Mouse (Mus musculus): Measurements from ENCODE around the gene Tm4sf5. TPM values are rescaled to one million over a fixed set of nuclear protein-coding genes. Genes with fewer than 3 reads are reported as not detected.
"Not testable (repeated sequence)": the region's sequence is repeated elsewhere in the genome, so short reads cannot be mapped to it uniquely, and the experiment has no call there.

Gene Tm4sf5
- polyA plus RNA-seq, 1 experiment, result 8.0 TPM

GRCm38 (mm10) chr11:70514288-70514687 lies 9.2 kb downstream of the Tm4sf5 start, which contains the start of gene Vmo1:
Gene Vmo1, minus strand, starts transcription at chr11:70514616.
- H3K4me3 ChIP-seq (ENCODE audit: control insufficient read depth, insufficient read depth, low read length), result no peak within 1 kb of the TSS
- no peak for DNase-seq
- H3K4me1 ChIP-seq (replicated peaks; ENCODE audit: control insufficient read depth, insufficient read depth, low read length), result peaks cover 5% of the 10 kb centered on the region
- peak within 1 kb of the TSS; percentile 45; the same call in 1 of the 2 replicates for H3K27ac ChIP-seq (ENCODE audit: control insufficient read depth, insufficient read depth, low read length)
- H3K36me3 ChIP-seq (ENCODE audit: control insufficient read depth, insufficient read depth, low read length), result no peaks in the 10 kb centered on the region
- 90% methylated on average over 7 of the region's 7 CpGs for WGBS
- TF ChIP-seq CTCF (IDR thresholded peaks at IDR 0.05; ENCODE audit: borderline replicate concordance, control insufficient read depth, extremely low read depth, insufficient read depth, low read length, poor library complexity) (no peak), POLR2A (IDR thresholded peaks at IDR 0.05; ENCODE audit: control insufficient read depth, extremely low read depth, insufficient read depth, low read length, poor library complexity) (no peak)
- no peaks in the 10 kb centered on the region for H3K27me3 ChIP-seq (ENCODE audit: control insufficient read depth, insufficient read depth, low read length)

- TF ChIP-seq CTCF (IDR thresholded peaks at IDR 0.05; ENCODE audit: borderline replicate concordance, control insufficient read depth, extremely low read depth, insufficient read depth, low read length, poor library complexity), result no peak
- TF ChIP-seq POLR2A (IDR thresholded peaks at IDR 0.05; ENCODE audit: control insufficient read depth, extremely low read depth, insufficient read depth, low read length, poor library complexity), result no peak
- no peaks in the 10 kb centered on the region for H3K27me3 ChIP-seq (ENCODE audit: control insufficient read depth, insufficient read depth, low read length)
- H3K4me3 ChIP-seq (ENCODE audit: control insufficient read depth, insufficient read depth, low read length), result no peak overlapping the region
- no peak overlapping the region for H3K27ac ChIP-seq (ENCODE audit: control insufficient read depth, insufficient read depth, low read length)
- H3K4me1 ChIP-seq (replicated peaks; ENCODE audit: control insufficient read depth, insufficient read depth, low read length), result no peaks in the 10 kb centered on the region
- peak; percentile 45 for DNase-seq
- WGBS, result 36% methylated on average over 2 of the region's 2 CpGs
- H3K36me3 ChIP-seq (ENCODE audit: control insufficient read depth, insufficient read depth, low read length), result no peaks in the 10 kb centered on the region
Measured at GRCm38 (mm10) chr11:70516352-70516751, 11.3 kb downstream of the Tm4sf5 start.

GRCm38 (mm10) chr11:70518436-70518835 lies 13.4 kb downstream of the Tm4sf5 start:
- no peaks in the 10 kb centered on the region for H3K36me3 ChIP-seq (ENCODE audit: control insufficient read depth, insufficient read depth, low read length)
- no peak overlapping the region for H3K27ac ChIP-seq (ENCODE audit: control insufficient read depth, insufficient read depth, low read length)
- DNase-seq, result no peak
- H3K4me1 ChIP-seq (replicated peaks; ENCODE audit: control insufficient read depth, insufficient read depth, low read length), result no peaks in the 10 kb centered on the region
- TF ChIP-seq CTCF (IDR thresholded peaks at IDR 0.05; ENCODE audit: borderline replicate concordance, control insufficient read depth, extremely low read depth, insufficient read depth, low read length, poor library complexity), result no peak
- TF ChIP-seq POLR2A (IDR thresholded peaks at IDR 0.05; ENCODE audit: control insufficient read depth, extremely low read depth, insufficient read depth, low read length, poor library complexity), result no peak
- WGBS, result 96% methylated on average over 1 of the region's 1 CpGs
- H3K27me3 ChIP-seq (ENCODE audit: control insufficient read depth, insufficient read depth, low read length), result no peaks in the 10 kb centered on the region
- H3K4me3 ChIP-seq (ENCODE audit: control insufficient read depth, insufficient read depth, low read length), result no peak overlapping the region

- 96% methylated on average over 10 of the region's 10 CpGs for whole genome bisulfite sequencing
- Histone ChIP-seq H3K27me3 (ENCODE audit: control insufficient read depth, insufficient read depth, low read length) (no peaks in the 10 kb centered on the region), H3K36me3 (ENCODE audit: control insufficient read depth, insufficient read depth, low read length) (no peaks in the 10 kb centered on the region), H3K4me3 (ENCODE audit: control insufficient read depth, insufficient read depth, low read length) (no peak within 1 kb of the TSS), H3K27ac (ENCODE audit: control insufficient read depth, insufficient read depth, low read length) (no peak within 1 kb of the TSS), H3K4me1 (replicated peaks; ENCODE audit: control insufficient read depth, insufficient read depth, low read length) (no peaks in the 10 kb centered on the region)
- TF ChIP-seq CTCF (IDR thresholded peaks at IDR 0.05; ENCODE audit: borderline replicate concordance, control insufficient read depth, extremely low read depth, insufficient read depth, low read length, poor library complexity) (no peak), POLR2A (IDR thresholded peaks at IDR 0.05; ENCODE audit: control insufficient read depth, extremely low read depth, insufficient read depth, low read length, poor library complexity) (no peak)
- no peak for DNase-seq
Measured at GRCm38 (mm10) chr11:70518923-70519322, 13.9 kb downstream of the Tm4sf5 start, which contains the start of gene Gltpd2. Gene Gltpd2, plus strand, starts transcription at chr11:70519196.

GRCm38 (mm10) chr11:70520178-70520769 lies 15.2 kb downstream of the Tm4sf5 start:
- no peaks in the 10 kb centered on the region for H3K4me1 ChIP-seq (replicated peaks; ENCODE audit: control insufficient read depth, insufficient read depth, low read length)
- no peak overlapping the region for H3K27ac ChIP-seq (ENCODE audit: control insufficient read depth, insufficient read depth, low read length)
- 88% methylated on average over 41 of the region's 41 CpGs for WGBS
- DNase-seq, result no peak
- H3K36me3 ChIP-seq (ENCODE audit: control insufficient read depth, insufficient read depth, low read length), result no peaks in the 10 kb centered on the region
- no peak overlapping the region; the same call in 1 of the 2 replicates for H3K4me3 ChIP-seq (ENCODE audit: control insufficient read depth, insufficient read depth, low read length)
- H3K27me3 ChIP-seq (ENCODE audit: control insufficient read depth, insufficient read depth, low read length), result no peaks in the 10 kb centered on the region
- no peak for TF ChIP-seq POLR2A (IDR thresholded peaks at IDR 0.05; ENCODE audit: control insufficient read depth, extremely low read depth, insufficient read depth, low read length, poor library complexity)

GRCm38 (mm10) chr11:70523306-70523989 lies 18.4 kb downstream of the Tm4sf5 start:
- H3K27ac ChIP-seq (ENCODE audit: control insufficient read depth, insufficient read depth, low read length); H3K4me1 ChIP-seq (replicated peaks; ENCODE audit: control insufficient read depth, insufficient read depth, low read length); H3K27me3 ChIP-seq (ENCODE audit: control insufficient read depth, insufficient read depth, low read length); H3K4me3 ChIP-seq (ENCODE audit: control insufficient read depth, insufficient read depth, low read length); DNase-seq: not testable (repeated sequence)
- H3K36me3 ChIP-seq (ENCODE audit: control insufficient read depth, insufficient read depth, low read length), result peaks cover 22% of the 10 kb centered on the region
- WGBS, result 95% methylated on average over 8 of the region's 8 CpGs

Data from thymus, adult 2 months (tissue).